Mouse (Mus musculus): ENCODE data around the gene Fam221a.

Fam221a gene

DNA sequence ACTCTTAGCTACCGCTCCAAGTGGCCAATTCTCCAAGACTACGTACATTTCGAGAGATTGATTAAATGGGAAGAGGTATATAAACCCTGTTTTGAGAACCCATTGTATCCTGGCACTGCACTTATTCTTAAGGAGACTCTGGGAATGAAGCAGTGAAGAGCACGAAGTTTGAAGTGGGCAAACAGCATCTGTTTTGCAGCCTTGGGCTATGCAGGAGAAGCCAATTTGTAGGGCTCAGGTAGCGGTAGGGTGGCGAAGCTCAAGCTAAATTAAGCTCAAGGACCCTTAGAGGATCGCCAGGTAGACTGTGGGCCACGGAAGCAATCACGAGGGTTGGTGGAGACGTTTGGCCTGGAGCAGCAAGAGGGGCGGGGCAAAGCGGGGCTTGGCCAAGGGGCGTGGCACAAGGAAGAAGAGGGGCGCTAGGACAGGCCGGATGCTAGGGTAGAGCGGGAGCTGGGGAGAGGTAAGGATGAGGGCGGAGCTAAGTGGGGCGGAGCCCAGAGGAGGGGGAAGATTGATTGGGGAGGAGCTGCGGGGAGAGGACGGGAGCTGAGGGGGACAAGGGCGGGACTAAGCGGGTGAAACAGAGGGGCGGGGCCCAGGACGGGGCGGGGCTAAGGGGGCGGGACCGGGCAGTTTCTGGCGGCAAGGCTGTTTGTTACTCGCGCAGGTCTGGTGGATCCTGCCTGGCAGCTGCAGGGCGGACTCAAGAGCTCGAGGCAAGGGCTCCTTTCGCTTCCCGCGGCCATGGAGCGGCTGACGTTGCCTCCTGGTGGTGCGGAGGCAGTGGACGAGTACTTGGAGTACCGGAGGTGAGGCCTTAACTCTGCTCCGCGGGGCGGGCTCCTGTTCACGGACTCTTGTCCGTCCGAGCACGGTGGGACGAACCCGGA is at the start of gene Fam221a:
Fam221a (plus strand) TSS at position 581 of the 896 bp plus-strand sequence.
- WGBS, result 4% methylated on average over 48 of the region's 49 CpGs

DNA sequence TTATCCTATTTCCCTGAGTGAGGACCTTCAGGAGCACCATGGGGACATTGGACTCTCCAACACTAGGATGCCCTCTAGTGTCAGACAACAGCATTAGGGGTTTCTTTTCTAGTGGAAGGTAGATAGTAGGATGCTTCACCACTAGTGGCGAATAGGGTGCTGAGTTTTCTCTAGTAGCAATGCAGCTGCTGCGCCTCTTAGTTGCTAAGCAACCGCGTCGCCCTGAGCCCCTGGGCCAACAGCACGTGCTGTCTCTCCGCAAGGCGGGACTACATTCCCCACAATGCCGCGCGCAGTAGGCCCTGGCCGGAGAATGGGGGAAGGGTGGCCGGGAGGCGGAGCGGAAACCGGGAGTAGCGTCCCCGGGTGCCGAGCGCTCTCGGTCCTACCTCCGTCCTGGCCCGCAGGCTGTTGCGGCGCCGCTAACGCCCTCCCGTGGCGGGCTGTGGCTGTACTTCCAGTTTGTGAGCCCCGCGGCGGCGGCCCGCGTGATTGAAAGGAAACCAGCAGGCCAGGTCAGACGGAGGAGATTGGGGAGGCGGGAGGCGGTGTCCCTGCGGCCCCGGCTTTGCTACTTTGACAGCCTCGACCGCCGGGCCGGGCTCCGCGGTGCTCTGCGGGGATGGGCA is 48.5 kb upstream of the Fam221a start, which contains the start of gene Ccdc126:
Ccdc126 (plus strand) TSS at position 309 of the 629 bp plus-strand sequence.
- under 1% methylated on average over 47 of the region's 47 CpGs for WGBS

DNA sequence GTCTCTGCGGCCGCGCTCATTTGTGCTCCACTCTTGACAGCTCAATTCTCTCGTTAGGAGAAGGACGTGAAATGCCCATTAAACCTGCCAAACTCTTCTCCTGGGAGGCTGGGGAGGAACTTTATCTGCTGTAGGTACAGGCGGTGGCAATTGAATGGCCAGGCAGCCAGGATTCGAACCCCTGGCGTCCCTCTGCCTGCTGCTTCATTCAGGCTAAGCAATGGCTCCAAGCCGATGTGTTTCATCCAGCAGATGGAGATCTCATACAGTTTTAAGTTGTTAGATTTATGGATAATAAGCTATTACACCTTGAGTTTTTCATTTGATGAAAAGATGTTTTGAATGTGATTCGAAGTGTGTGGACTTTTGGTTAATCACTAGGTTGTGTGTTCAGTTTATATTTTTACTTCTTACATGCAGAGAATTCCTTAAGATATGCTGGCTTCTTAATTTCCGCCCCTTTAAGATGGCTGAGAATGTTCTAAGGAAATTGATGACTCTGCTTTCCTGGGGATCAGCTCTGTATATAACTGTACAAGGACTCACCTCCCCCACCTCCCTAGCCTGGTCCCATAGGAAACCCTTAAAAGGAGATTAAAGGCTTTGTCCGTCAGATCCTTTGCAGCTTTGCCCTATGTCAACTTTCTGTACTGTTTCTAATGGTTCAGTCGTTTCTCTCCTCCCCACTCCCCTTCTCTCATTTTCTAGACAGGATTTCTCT is 47.8 kb upstream of the Fam221a start:
- 10% methylated on average over 13 of the region's 13 CpGs for WGBS

DNA sequence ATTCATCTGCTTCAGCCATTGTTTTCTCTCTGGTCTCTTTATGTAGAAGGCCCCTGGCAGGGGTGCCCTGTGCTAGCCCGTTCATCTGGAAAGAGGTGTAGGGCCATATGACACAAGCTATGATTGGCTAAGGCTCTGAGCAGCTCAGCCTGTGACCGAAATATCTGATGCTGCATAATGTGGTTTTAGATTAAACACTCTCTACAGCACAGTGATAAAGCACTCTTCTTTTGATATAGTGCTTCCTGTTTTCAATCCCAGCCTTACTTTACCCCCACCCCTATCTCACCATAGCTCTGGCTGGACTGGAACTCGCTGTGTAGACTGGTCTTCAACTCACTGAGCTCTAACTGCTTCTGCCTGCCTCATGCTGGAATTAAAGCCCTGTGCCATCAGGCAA is 46.2 kb upstream of the Fam221a start:
- 74% methylated on average over 3 of the region's 3 CpGs for WGBS

DNA sequence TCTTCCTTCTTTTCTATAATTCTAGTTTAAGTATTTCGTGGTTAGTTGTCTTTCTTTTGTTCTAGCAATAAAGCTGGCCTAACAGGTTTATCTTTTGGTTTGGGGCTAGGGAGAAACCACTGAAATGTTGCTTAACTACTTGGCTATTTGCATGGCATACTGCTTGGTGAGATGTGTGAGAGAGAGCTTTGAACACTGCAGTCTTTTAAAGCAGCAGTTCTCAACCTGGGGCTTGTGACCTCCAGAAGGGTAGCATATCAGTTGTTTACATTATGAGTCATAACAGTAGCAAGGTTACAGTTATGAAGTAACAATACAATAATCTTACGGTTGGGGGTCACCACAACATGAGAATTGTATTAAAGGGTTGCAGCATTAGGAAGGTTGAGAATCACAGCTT is 44.6 kb upstream of the Fam221a start:
- WGBS, result 67% methylated on average over 2 of the region's 2 CpGs

DNA sequence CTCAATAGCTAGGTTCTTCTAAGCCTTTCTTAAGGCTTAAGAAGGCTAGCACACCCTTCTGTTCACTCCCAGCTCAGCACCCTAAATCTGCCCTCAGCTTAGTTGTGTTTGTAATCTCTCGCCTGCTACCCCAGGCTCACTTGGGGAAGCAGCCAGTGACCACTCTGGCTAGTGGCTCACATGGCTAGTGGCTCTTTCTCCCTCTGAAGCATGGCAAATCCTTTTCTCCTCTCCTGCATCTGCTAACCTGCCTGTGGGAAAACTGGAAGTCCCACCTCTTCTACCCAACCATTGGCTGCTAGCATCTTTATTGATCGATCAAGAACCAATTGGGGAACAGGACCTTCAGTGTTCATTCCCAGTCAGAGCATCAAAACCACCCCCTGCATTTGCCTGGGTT is 43.0 kb upstream of the Fam221a start:
- WGBS, result 72% methylated on average over 2 of the region's 2 CpGs

DNA sequence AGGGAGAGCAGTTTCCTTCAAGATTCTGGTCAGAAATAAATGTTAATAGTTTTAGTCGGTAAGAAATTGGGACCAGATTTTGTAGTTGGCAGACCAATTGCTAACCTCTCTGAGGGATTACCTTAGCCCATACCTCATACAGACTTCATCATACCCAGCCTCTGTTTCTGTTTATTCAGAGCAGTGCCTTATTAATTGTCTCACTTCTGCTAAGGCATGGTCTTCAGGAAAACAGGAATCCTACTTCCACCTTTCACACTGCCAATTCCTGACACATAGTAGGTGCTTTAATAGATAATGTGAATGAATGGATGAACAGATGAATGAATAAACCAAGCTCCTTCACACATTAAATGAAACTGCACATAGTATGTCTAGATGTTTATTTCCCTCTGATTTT is 42.2 kb upstream of the Fam221a start:
- WGBS, result 72% methylated on average over 1 of the region's 1 CpGs

DNA sequence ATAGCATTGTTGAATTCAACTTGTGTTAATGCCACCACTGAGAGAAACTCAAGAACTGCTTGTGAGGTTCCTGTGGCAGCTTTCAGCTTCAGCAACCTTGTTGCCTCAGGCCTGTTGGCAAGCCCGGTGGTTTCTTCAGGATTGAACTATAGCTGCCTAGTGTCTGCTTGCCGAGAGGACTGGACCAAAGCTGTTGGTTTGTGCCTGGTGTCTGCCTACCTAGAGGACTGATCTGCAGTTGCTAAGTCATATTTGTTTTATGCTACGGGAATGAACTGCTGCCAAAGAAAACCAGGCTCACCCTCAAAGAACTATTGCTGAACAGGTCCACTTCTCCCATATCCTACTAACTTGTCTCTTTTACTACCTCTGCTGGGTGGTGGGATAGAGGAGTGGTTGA is 40.7 kb upstream of the Fam221a start:
- WGBS, result 89% methylated on average over 3 of the region's 3 CpGs

DNA sequence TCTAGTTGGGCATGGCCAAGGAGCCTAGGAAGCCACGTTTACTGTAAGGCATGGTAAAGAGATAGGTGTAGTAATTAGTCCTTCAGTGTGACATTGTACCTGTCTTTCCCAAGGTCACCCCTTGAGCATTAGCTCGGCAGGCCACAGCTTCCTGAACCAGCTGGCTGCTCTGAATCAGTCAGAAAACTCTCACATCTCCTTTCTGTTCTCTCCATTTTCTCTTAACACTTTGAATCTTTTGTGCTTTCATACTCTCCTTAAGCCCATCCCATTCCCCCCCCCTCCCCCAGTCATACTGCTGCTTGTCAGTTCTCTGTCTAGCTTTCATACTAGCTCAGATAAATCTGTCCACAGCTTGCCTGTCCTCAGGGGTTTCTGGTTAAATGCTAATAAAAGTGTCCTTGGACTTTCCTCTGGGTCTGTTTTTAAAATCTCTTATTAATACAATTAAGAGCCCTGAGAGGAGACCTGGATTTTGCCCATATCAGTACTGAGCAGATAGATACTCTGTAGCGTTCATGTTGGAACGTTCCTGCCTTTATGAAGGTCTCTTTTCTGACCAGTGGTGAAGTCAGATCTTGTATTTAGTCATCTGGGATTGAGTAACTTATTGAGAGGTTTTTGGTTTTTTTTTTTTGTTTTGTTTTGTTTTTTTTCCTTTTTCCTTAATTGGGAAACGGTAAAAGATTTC is 36.0 kb upstream of the Fam221a start:
- 68% methylated on average over 5 of the region's 5 CpGs for WGBS

DNA sequence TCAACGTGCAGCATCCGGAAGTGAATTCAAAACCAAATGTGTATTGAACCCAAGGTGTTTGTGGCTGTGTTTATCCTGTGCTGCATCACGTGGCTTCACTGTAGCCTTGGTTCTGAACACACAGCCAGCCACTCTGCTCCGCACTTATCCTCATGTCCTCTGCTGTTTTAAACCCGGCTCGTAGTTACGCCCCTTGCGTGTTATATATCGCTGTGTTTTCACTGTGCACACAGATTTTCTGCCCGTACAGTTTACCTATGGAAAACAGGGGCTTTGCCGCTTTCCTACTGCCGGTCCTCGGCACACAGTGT is 35.5 kb upstream of the Fam221a start:
- 67% methylated on average over 13 of the region's 13 CpGs for whole genome bisulfite sequencing

DNA sequence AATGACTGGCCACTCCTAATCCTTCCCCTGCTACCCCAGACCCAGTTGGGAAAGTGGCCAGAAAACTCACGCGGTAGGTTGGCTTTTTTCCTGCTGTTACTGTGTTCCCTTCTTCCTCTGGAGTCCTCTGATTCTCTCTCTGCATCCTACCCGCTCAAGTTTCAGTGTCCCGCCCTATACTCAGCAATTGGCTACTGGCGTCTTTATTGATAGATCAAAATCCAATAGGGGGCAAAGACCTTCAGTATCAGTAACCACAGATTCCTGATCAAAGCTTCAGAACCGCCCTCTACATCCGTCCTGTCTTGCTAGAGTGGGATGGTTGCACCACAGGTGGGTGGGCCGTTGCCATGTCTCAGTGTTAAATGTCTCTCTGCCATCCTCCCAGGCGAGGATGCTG is 29.0 kb upstream of the Fam221a start:
- 55% methylated on average over 9 of the region's 9 CpGs for WGBS

DNA sequence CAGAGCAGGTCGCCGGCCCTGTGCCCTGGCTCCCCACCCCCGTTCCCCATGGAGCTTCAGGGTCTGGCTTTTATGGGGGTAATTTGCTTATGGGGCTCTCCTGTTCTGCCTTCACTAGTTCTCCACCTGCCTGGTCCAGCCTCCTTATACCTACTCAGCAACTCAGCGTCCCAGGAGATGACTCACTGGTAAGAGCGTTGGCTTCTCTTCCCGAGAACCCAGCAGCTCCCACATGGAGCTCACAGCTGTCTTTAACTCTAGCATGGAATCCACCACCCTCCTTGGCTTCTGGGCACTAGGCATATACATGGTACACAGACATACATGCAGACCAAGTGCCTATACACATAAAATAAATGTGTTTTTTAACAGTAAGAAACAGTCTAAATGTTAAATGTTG is 28.4 kb upstream of the Fam221a start:
- WGBS, result 39% methylated on average over 6 of the region's 6 CpGs

DNA sequence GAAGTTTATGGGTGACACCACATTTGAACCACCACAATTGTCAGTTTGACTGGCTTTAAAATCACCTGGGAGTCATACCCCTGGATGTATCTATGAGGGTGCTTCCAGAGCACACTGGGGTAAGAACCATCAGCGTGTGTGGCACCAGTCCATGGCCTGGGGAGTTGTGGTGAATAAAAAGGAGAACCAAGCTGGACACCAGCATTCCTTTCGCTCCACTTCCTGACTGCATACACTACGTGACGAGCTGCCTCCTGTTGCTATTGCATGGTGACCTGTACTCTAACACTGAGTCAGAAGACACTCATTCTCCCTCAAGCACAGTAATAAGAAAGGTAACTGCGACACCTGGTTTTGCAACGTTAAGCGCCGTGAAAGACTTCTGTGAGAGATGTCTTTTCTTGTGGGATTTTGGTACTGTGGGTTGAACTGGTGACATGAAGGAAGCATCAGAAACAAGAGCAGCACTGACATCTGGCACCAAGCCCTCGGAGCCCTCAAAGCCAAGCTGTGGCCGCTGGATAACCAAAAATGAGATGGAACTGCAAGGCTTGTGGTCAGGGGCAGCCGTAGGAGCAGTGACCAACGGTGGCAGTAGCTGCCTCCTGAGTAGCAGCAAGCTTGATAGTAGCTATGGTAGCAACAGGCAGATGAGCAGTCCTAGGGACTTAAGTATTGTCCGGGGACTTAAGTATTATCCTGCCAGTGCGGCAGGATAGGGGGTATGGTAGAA is 23.6 kb upstream of the Fam221a start:
- WGBS, result 83% methylated on average over 14 of the region's 14 CpGs

DNA sequence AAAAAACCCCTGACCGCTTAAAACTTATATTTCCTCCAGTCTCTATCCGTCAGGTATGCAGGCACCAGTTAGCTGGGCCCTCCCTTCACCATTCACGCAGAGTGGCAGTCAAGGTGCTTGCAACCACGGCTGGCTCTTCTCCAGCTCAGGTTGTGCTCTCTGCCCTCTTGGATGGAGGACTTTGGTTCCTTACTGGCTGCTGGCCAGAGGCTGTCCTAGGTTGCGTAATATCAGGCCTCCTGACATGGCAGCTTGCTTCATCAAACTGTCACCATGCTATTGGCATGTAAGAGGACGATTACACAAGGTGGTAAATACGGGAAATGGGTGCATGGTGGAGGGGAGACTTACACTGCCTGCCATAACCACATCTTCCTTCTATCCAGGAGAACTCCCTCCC is 17.7 kb upstream of the Fam221a start:
- 87% methylated on average over 7 of the region's 7 CpGs for WGBS

DNA sequence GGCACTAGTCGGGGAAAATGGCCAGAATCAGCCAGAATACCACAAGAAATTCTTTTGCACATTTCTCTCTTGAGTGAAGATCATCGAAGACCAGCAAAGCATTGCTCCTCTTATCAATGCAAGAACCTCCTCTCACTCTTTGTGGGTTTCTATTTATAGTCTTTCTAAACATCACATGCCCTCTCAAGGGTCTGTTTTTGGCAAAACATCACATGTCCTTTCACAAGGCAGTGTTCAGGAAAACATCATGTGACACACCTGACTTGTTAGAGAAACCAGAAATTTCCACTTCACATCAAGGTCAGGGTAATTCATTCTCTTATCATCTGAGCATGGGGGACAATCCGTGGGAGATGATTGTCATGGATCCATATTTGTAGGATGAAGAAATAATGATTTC is 12.9 kb upstream of the Fam221a start:
- WGBS, result 88% methylated on average over 3 of the region's 3 CpGs

DNA sequence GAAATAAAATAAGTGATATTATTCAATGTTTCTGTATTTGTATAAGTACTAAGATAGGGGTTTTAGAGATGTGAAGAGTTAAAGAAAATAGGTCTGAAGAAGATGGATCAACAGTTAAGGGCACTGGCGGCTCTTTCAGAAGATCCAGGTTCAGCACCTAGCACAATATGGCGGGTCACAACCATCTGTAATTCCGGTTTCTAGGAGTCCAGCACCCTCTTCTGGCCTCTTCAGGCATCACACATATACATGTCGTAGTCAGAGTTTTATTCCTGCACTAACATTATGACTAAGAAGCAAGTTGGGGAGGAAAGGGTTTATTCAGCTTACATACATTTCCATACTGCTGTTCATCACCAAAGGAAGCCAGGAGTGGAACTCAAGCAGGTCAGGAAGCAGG is 12.4 kb upstream of the Fam221a start:
- 71% methylated on average over 4 of the region's 4 CpGs for WGBS

DNA sequence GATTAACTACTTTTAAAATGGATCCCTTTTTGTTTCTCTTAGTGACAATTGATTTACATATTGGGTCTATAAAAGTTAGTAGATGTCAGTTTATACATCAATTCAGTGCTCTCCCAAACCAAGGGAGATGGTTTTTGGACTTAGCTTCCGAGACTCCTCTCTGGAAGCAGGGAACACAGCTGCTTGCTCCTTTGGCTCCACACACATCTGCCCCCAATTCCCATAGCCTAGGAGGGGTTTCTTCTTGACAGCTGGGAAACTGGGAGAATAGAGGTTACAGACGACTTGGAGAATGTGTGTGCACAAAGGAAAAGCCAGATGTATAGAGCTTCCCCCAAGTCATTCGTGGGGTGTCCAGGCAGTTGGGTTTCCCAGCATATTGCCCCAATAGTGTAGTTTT is 673 bp downstream of the Fam221a start:
- WGBS, result 38% methylated on average over 3 of the region's 3 CpGs

DNA sequence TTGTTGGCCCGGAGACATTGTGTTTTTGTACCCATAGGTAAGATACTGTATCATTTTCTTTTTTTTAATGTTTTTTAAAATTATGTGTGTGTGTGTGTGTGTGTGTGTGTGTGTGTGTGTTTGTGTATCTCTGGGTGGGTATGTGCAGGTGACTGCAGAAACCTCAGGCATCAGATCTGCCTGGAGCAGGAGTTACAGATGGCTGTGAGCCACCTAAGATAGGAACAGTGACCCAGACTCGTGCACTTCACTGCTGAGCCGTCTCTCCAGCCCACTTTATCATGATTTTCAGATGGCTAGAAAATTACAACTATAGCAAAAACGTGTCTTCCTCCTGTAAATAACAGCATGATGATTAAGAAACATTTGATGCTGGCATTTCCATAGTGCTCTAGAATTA is 5.2 kb downstream of the Fam221a start:
- WGBS, result 83% methylated on average over 4 of the region's 4 CpGs

DNA sequence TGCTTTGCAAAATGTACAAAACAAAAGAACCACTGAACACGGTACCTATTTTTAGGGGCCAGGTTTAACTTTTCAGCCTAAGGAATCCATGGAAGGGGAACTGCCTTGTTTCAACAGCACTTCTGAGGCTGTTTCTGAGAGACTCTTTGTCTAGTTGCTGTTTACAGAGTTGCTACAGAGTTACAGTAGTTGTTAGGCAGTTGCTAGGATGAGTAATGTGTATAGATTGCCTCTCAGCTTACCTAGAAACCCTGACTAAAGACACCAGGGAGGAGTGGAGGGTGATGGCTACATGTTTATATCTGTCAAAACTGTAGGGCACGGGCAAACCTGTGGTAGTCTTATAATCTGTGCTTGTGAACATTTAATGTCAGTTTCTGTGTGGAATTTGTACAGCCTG is 6.4 kb downstream of the Fam221a start:
- 66% methylated on average over 2 of the region's 2 CpGs for WGBS

DNA sequence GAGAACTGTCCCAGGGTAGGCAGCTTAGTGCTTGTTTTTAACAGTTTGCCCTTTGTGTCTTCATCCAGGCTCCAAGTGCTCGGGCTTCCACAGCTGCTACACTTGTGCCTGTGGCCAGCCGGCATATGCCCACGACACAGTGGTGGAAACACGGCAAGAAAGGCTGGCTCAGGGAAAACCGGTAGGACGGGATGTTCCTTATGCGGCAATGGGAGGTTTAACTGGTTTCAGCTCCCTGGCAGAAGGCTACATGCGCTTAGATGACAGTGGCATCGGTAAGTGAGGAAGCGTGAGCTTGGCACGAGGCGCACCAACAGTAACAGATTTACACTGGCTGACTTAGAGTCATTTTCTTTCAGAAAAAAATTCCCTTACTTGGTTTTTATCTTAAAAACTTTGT is 10.8 kb downstream of the Fam221a start:
- WGBS, result 46% methylated on average over 12 of the region's 12 CpGs

DNA sequence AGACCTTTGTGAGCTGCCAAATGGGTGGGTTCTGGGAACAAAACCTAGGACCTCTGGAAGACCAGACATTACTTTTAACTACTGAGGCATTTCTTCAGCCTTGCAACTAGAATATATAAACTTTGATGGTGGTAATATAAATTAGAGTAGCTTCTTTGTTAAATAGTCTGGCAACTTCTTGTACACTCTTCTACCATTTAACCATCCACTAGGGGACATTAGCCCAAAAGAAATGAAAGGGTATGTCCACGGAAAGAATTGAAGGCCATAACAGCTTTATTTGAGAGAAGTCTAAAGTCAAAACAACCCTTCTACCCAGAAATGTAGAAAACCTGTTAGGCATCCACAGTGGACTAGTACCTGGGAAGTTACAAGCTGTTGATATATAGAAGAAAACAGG is 26.7 kb downstream of the Fam221a start:
- 74% methylated on average over 1 of the region's 1 CpGs for WGBS
